Mouse (Mus musculus): ENCODE measurements at regions not wholly inside any gene's neighbourhood (a gene's known extent, or its start where the extent isn't known, plus 50 kb on each side); places are given as distances from the start of the nearest gene placed in this dataset.

GRCm38 (mm10) chr13:60508856-60509255, 92.9 kb upstream of the Dapk1 start:
- in situ Hi-C loops (cut with MseI, MboI) = no loop called here

- in situ Hi-C loops (cut with MseI, MboI) = no loop called here
Observed at GRCm38 (mm10) chr13:60511101-60511500, 90.6 kb upstream of the Dapk1 start.

- in situ Hi-C loops (cut with MseI, MboI) = no loop called here
Observed at GRCm38 (mm10) chr13:60511628-60512027, 90.1 kb upstream of the Dapk1 start.

- in situ Hi-C loops (cut with MseI, MboI) = no loop called here
Observed at GRCm38 (mm10) chr13:60513756-60514155, 88.0 kb upstream of the Dapk1 start.

- in situ Hi-C loops (cut with MseI, MboI) = no loop called here
Observed at GRCm38 (mm10) chr13:60514806-60515205, 86.9 kb upstream of the Dapk1 start.

GRCm38 (mm10) chr13:60518010-60518409, 83.7 kb upstream of the Dapk1 start:
- in situ Hi-C loops (cut with MseI, MboI) = no loop called here

- in situ Hi-C loops (cut with MseI, MboI) = no loop called here
Observed at GRCm38 (mm10) chr13:60519708-60520107, 82.0 kb upstream of the Dapk1 start.

GRCm38 (mm10) chr13:60522719-60523450, 78.9 kb upstream of the Dapk1 start:
- in situ Hi-C loops (cut with MseI, MboI) = no loop called here

GRCm38 (mm10) chr13:60527806-60528205, 73.9 kb upstream of the Dapk1 start:
- in situ Hi-C loops (cut with MseI, MboI) = no loop called here

GRCm38 (mm10) chr13:60528819-60529218, 72.9 kb upstream of the Dapk1 start:
- in situ Hi-C loops (cut with MseI, MboI) = no loop called here

GRCm38 (mm10) chr13:60529381-60530069, 72.2 kb upstream of the Dapk1 start:
- in situ Hi-C loops (cut with MseI, MboI) = no loop called here

- in situ Hi-C loops (cut with MseI, MboI) = no loop called here
Observed at GRCm38 (mm10) chr13:60533871-60534427, 67.8 kb upstream of the Dapk1 start.

- in situ Hi-C loops (cut with MseI, MboI) = no loop called here
Observed at GRCm38 (mm10) chr13:60534501-60534900, 67.2 kb upstream of the Dapk1 start.

GRCm38 (mm10) chr13:60535045-60535444, 66.7 kb upstream of the Dapk1 start:
- in situ Hi-C loops (cut with MseI, MboI) = no loop called here

- in situ Hi-C loops (cut with MseI, MboI) = no loop called here
Observed at GRCm38 (mm10) chr13:60536725-60537124, 65.0 kb upstream of the Dapk1 start.

GRCm38 (mm10) chr13:60538110-60538509, 63.6 kb upstream of the Dapk1 start:
- in situ Hi-C loops (cut with MseI, MboI) = no loop called here

- in situ Hi-C loops (cut with MseI, MboI) = no loop called here
Observed at GRCm38 (mm10) chr13:60541165-60541564, 60.6 kb upstream of the Dapk1 start.

- in situ Hi-C loops (cut with MseI, MboI) = no loop called here
Observed at GRCm38 (mm10) chr13:60544363-60544762, 57.4 kb upstream of the Dapk1 start.

GRCm38 (mm10) chr13:60545999-60546733, 55.6 kb upstream of the Dapk1 start:
- in situ Hi-C loops (cut with MseI, MboI) = no loop called here
